In the genomic region with DNA sequence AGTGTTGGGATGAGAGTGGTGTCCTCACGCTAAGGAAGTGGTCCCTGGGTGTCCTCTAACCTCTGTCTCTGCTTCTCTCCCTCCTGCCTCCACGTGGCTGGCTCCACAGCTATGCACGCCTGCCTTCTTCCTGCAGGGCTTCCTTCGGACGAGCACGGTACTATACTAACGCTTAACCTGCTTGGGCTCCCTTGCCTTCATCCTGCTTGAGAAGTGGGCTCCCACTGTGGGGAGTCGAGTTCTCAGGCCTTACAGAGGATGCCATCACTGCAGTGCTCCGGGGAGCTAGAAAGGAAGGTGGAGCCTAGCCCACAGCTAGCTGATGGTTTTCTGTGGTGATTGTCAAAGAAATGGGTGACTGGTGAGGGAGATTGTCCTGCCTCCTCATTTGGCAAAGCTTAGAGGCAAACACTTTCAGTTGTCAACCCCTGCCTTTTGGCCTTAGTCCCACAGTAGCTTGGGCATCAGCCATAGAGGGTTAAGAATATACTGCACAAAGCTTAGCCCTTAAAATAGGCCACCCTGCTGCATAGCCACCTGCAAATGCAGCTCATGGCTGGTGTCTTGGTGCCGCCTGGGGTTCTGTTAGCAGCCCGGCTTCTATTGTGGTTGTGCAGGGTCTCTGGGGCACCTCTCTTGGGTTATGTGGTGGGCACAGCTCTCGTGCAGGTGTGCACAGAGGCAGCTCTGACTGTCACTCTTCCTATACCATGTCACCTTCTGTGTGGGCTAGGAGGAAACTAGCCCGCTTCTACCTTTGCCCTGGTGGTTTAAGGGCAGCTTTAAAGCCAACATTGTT, we compare ENCODE assay signal across 20 mouse cellular contexts.
DNase-seq lines count a peak whose midpoint lies in the region; ATAC-seq lines count a peak whose summit lies in the region.
"Had no signal": no experiment of that assay in that cellular context is flagged by ENCODE, and none has a peak within 500 bp of the region (broad histone marks: within the 10 kb centered on the region; RNA-seq: fewer than 3 reads in every experiment).

No protein-coding gene starts in this region.

- no peaks in the 10 kb centered on the region for H3K27me3 ChIP-seq in heart, embryonic 15.5 days
- H3K27me3 ChIP-seq in heart, embryonic 12.5 days (replicated peaks), result no peaks in the 10 kb centered on the region
- H3K27me3 ChIP-seq: embryonic facial prominence, embryonic 12.5 days; forebrain, embryonic 12.5 days; hindbrain, embryonic 15.5 days had no signal

- H3K4me2 ChIP-seq in heart, embryonic 15.5 days, result no peak overlapping the region
- no peak overlapping the region for H3K4me2 ChIP-seq in heart, embryonic 12.5 days
- H3K4me2 ChIP-seq: embryonic facial prominence, embryonic 12.5 days; forebrain, embryonic 12.5 days; heart, embryonic 11.5 days; hindbrain, embryonic 15.5 days had no signal

- H3K9ac ChIP-seq in heart, embryonic 15.5 days, result no peak overlapping the region
- H3K9ac ChIP-seq in heart, embryonic 12.5 days, result no peak overlapping the region
- H3K9ac ChIP-seq: embryonic facial prominence, embryonic 12.5 days; forebrain, embryonic 12.5 days; hindbrain, embryonic 15.5 days had no signal

- H3K27ac ChIP-seq in heart, embryonic 15.5 days, result no peak overlapping the region; the same call in 1 of the 2 replicates
- H3K27ac ChIP-seq in heart, embryonic 12.5 days (ENCODE audit: poor library complexity, severe bottlenecking), result no peak overlapping the region
- H3K27ac ChIP-seq: embryonic facial prominence, embryonic 12.5 days; forebrain, embryonic 12.5 days; hindbrain, embryonic 10.5 days; hindbrain, embryonic 15.5 days had no signal

- peak; percentile 27 for DNase-seq in adipocyte (ENCODE audit: low spot score)
- DNase-seq in thymus, adult 18-20 months, result peak; percentile 70 to 84
- peak; percentile 89 for DNase-seq in thymus, postnatal 14 days
- DNase-seq in cerebellum, postnatal 36 days, result no peak
- no peak for DNase-seq in urinary bladder, adult 18-20 months (ENCODE audit: low spot score in 2 of 2)
- DNase-seq: adrenal gland, postnatal 25 days; B cell, adult 2 months; cerebellum, adult 8-10 months; cerebellum, postnatal 14 days; gastrocnemius, postnatal 10 days; heart, postnatal 14 days had no signal

- ATAC-seq in heart, embryonic 15.5 days (replicated peaks; ENCODE audit: insufficient number of reproducible peaks, insufficient read depth, low FRiP score, low read depth), result 0 out of 2 replicates have a peak, but pooled peaks have one; percentile 34
- no peak for ATAC-seq in heart, embryonic 12.5 days (ENCODE audit: insufficient number of reproducible peaks, low FRiP score)
- no peak for ATAC-seq in CD4-positive, CD25-positive, alpha-beta regulatory T cell, adult 4 months
- ATAC-seq: forebrain, embryonic 16.5 days had no signal

- peaks cover 2% of the 10 kb centered on the region; the same call in 1 of the 2 replicates for H3K36me3 ChIP-seq in heart, embryonic 15.5 days
- peaks cover 22% of the 10 kb centered on the region for H3K36me3 ChIP-seq in heart, embryonic 12.5 days
- H3K36me3 ChIP-seq: embryonic facial prominence, embryonic 12.5 days; forebrain, embryonic 12.5 days; hindbrain, embryonic 10.5 days; hindbrain, embryonic 15.5 days had no signal

- peaks cover 15% of the 10 kb centered on the region for H3K4me1 ChIP-seq in heart, embryonic 15.5 days (replicated peaks)
- peaks cover 13% of the 10 kb centered on the region for H3K4me1 ChIP-seq in heart, embryonic 12.5 days (replicated peaks)

- no peaks in the 10 kb centered on the region for H3K9me3 ChIP-seq in heart, embryonic 15.5 days (replicated peaks)
- H3K9me3 ChIP-seq in heart, embryonic 12.5 days (replicated peaks), result no peaks in the 10 kb centered on the region
- H3K9me3 ChIP-seq: embryonic facial prominence, embryonic 12.5 days; forebrain, embryonic 12.5 days; hindbrain, embryonic 10.5 days; hindbrain, embryonic 15.5 days had no signal

- 79% methylated on average over 13 of the region's 13 CpGs for WGBS in heart, embryonic 15.5 days
- WGBS in heart, embryonic 12.5 days, result 76% methylated on average over 13 of the region's 13 CpGs

- H3K4me3 ChIP-seq in heart, embryonic 15.5 days, result no peak overlapping the region
- no peak overlapping the region for H3K4me3 ChIP-seq in heart, embryonic 12.5 days
- H3K4me3 ChIP-seq: embryonic facial prominence, embryonic 12.5 days; forebrain, embryonic 12.5 days; hindbrain, embryonic 10.5 days; hindbrain, embryonic 15.5 days had no signal

Comparison
In these comparisons a context has a peak if more than half of its experiments do, and no peak if none do; other contexts are left out.
1. DNase-seq: peak in adipocyte (single experiment), thymus, adult 18-20 months (2 of 2) and thymus, postnatal 14 days (single experiment); none in cerebellum, postnatal 36 days (0 of 2) and urinary bladder, adult 18-20 months (0 of 2).